Mouse (Mus musculus): Measurements from ENCODE around the gene Bcl11b. TPM values are rescaled to one million over a fixed set of nuclear protein-coding genes. Genes with fewer than 3 reads are reported as not detected.

Bcl11b gene
- total RNA-seq, 2 experiments from 2014 or later = not detected

DNA sequence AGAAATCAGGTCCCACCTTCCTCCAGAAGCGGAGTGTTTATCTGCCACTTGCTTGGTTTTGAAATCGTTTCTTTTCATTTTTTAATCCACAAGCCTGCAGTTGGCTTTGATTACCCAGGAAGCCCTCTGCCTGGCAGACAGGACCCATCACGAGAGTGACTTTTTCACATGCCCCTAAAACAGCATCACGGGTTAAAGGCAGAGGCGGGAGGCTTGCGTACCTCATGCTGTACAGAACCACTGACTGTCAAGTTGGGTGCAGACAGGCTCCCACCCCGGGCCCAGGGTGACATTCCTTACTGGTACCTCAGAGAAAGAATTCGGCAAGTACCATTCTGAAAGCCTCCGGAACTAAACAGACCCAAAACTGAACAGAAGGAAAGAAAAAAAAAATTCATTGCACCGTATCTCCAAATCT lies 27.9 kb downstream of the Bcl11b start:
- no peak for ATAC-seq (replicated peaks; ENCODE audit: low FRiP score, poor library complexity, severe bottlenecking)

DNA sequence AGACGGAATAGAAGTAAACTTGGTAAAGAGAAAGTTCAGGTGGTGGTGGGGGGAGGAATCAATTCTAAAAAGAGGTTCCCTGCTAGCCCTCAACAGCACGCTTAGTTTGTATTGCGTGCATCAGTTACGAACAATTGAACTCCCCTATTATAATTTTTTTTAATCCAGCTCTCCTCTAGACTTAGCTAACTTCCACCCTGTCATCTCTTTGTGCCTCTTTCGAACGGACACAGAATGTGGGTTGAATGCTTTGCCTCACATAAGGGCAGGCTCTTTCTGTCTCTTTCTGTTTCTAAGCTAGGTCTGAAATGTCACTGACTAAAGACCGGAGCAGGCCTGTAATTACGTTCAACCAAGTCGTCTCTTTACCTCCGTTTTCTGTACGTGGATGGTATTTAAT lies 28.9 kb downstream of the Bcl11b start:
- no peak for ATAC-seq (replicated peaks; ENCODE audit: low FRiP score, poor library complexity, severe bottlenecking)

DNA sequence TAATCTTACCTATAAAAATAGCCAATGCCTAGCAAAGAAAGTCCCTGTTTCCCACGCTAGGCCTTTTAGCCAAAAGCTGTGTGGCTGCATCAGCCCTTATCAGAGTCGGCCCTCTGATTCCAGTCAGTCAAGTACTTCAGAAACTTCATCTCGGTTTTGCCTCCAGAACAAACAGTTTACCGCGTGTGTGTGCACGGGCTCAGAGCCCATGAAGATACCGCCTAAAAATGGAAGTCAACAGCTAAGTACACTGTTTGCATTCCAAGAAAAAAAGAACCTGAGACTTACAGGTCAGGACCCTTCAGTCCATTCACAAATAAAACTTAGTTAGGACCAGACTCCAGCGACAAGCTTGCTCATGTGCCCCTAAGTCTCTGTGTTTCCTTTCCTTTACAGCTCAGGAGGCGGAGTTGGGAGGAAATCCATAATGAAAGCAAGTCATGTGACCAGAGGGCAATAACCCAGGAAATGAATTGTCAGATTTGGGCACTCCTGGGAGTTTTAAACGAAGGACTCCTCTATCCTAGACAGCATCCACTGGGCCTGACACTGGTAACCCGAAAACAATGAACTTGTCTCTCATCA lies 29.8 kb downstream of the Bcl11b start:
- no peak for ATAC-seq (replicated peaks; ENCODE audit: low FRiP score, poor library complexity, severe bottlenecking)

DNA sequence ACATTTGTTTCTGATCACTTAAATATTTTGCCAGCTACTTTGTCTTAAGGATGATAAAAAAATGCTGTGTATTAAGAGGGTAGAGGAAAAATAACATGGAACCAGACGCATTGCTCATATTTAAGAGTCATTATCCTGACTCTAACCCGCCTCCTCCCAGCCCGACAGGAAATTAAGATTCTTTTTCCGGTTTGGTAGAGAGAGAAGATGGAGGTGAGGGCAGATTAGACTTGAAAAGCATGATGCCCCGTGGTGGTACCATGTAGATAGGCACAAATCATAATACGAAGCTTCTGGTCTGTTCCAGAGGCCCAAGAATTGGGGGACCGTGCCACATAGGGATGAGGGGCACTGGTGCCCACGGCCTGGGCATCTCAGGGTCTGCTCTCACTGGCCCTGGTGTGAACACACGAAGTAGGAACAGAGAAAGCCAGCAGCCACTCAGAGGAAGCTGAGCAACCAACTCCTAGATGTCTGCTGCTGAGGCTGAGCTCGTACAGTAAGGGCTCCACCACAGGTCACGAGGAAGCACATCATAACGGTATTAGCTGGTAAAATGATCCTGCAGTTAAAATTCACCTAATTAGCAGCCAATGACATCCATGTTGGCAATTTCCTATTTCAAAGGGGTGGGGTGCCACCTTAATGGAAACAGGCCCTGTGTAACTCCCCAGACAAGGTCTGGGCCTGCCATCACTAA lies 32.2 kb downstream of the Bcl11b start:
- no peak for ATAC-seq (replicated peaks; ENCODE audit: low FRiP score, poor library complexity, severe bottlenecking)

DNA sequence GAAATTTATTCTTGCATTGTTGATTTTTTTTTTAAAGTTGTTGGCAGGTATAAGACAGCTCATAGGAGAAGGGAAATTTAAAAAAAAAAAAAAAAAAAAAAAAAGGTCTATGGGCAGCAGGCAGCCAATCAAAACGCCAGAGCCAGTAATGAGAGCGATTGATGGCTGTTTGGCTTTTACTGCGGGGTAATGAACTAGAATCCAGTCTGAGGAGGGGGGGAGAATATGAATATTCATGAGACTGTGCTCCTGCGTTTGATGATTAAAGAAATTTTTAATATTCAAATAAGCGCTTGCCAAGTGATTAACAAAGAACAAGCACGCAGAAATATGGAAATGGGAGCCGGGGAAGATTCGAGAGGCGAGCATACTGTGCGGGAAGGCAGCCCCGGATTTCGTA lies 32.8 kb downstream of the Bcl11b start:
- no peak for ATAC-seq (replicated peaks; ENCODE audit: low FRiP score, poor library complexity, severe bottlenecking)

DNA sequence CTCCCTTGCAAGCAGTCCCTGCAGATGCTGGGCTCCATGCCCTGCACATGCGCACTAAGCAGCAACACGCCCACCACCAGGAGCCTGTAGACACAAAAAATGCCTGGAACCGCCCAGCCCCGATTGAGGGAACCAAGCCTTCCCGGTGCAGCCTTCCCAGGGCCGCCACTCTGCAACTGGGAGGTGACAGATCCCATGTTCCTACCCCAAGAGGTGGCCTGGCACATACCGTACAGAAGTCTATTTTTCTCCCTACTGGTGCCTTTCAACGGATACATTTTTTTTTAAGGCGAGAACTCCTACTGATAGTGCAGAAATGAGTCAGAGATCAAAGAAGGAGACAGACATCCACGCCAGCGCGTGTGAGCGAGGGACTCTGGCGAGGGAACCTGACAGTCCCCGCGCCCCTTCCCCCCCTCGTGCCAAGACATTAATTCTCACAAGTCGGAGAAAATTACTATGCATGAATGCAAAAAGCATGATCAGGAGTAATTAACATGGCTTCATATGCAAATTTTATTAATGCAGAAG lies 33.5 kb downstream of the Bcl11b start:
- ATAC-seq (replicated peaks; ENCODE audit: low FRiP score, poor library complexity, severe bottlenecking) = no peak

DNA sequence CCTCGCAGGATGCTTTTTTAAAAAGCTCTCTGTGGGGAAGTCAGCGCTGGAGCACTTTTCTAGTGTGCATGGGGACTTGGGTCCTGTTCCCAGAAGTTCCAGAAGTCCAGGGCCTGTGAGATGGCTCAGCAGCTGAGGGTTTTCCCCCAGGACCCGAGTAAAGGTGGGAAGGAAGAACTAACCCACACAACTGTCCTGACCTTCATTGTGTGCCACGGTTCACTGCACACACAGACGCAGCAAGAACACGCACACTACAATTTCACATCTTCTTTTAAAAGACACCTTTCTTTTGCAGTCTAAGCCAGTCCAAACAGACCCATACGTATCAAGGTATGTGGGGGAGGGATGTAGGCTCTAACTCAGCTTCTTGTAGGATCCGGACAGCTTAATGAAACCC lies 34.3 kb downstream of the Bcl11b start:
- ATAC-seq (replicated peaks; ENCODE audit: low FRiP score, poor library complexity, severe bottlenecking) = no peak

DNA sequence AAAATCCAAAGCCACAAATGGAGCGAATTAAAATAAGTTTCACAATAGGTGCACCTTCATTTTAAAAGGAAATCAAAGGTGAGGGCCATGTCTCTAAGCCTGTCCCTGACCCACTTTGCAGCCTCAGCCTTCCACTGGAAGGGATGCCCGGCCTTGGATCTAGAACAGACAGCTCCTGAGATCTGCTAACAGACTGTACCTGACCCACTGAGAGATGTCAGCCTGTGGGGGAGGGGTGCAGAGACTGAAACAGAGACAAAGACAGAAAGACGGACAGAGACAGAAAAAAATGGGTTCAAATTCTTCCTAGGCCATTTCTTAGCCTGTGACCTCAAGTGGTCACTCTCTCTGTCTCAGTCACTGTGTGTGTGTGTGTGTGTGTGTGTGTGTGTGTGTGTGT lies 35.1 kb downstream of the Bcl11b start:
- ATAC-seq (replicated peaks; ENCODE audit: low FRiP score, poor library complexity, severe bottlenecking) = no peak

DNA sequence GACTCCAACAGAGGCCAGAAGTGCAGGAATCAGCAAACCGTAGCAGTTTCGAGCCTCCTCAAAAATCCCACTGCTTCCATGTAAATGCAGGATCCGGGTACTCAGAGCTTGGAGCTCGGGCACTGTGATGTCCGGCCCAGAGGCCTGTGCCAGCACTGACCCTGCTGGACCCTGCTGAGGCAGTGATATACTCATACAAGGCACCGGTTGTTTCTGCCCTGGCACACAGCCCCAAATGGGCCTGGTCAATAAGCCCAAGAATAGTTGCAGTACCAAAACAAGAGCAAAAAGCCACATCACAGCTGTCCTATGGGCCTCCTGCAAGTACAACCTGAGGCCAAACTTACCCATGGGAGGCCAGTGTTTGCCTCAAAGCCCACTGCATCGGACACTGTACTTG lies 36.4 kb downstream of the Bcl11b start:
- ATAC-seq (replicated peaks; ENCODE audit: low FRiP score, poor library complexity, severe bottlenecking) = no peak

DNA sequence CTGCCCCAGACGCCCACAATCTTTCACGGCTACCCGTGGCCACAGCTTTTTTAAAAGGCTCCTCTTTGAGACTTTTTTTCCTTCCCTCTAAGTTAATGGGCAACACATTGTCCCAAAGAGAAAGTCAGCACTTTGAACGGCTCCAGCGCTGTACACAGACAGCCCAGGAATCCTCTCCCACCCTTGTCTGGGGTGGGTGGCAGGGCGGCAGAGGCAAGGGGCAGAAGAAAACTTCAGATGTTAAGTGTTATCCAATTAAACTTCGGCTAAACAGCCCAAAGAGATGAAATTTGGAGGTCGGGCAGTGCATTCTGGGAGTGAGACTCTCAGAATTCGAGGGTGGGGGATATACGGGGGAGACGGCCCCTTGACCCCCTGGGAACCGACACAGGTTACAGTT lies 38.3 kb downstream of the Bcl11b start:
- ATAC-seq (replicated peaks; ENCODE audit: low FRiP score, poor library complexity, severe bottlenecking) = no peak

DNA sequence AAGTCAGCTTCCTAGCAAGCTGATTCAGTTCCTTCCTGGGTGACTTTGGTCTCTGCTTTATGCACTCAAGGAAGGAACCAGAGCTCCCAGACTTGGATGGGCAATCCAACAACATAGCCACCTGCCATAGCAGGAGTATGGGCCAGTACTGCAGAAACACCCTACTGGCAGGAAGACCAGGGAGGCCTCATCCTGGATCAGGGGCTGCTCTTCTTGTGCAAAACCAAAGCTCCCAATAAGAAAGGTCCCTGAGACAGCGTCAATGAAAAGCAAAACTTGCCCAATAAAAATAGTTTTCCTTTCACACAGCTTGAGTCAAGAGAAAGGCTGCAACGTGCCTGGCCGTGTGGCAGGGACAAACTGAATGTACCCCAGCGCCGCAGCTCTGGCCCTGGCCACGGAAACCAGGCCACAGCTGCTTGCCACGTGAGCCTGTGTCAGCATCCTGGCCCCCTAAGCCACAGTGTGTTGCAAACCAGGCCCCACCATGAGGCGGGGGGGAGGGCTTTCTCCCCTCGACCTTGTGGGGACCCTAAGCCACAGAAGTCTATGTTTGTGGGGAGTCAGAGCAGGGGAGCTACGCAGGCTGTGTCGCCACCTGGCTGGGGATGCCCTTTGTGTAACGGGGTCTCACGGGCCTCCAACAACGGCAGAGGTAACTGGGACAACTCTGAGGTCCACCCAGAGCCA lies 38.9 kb downstream of the Bcl11b start:
- no peak for ATAC-seq (replicated peaks; ENCODE audit: low FRiP score, poor library complexity, severe bottlenecking)

DNA sequence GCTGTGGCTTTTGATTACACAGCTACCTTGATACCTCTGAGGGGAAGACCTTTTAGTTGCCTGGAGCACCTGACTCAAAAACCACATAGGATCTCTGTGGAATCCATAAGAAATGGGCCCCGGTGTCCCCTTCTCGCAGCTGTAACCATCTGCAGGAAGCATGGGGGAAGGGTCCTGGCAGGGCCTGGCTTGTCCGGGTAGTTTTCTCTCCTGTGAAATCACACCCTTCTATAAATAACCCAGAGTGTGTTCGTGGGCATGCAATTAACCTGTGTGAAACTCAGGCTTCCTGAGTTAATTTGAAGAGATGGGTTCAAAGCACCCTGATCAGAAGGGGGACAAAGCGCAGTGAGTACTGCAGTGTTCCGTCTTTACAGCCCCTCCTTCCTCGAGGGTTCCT lies 40.5 kb downstream of the Bcl11b start:
- ATAC-seq (replicated peaks; ENCODE audit: low FRiP score, poor library complexity, severe bottlenecking) = no peak

DNA sequence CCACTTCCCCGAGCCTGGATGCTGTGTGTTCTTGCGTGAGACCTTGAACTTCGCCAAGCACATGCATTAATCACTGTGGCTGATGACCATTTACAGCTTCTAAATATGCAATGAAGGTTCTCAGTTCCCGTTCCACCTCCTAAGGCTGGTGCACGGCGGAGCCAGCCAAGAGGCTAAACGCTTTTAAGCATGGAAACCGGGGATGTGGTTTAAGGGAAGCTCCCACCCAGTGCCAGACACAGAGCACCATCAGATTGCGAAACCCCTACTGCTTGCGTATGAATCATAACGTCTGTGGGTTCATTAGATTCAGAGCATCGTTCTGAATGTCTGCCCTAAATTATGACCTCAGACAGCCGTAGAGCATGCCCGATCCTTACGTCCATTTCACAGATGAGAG lies 41.6 kb downstream of the Bcl11b start:
- ATAC-seq (replicated peaks; ENCODE audit: low FRiP score, poor library complexity, severe bottlenecking) = no peak

DNA sequence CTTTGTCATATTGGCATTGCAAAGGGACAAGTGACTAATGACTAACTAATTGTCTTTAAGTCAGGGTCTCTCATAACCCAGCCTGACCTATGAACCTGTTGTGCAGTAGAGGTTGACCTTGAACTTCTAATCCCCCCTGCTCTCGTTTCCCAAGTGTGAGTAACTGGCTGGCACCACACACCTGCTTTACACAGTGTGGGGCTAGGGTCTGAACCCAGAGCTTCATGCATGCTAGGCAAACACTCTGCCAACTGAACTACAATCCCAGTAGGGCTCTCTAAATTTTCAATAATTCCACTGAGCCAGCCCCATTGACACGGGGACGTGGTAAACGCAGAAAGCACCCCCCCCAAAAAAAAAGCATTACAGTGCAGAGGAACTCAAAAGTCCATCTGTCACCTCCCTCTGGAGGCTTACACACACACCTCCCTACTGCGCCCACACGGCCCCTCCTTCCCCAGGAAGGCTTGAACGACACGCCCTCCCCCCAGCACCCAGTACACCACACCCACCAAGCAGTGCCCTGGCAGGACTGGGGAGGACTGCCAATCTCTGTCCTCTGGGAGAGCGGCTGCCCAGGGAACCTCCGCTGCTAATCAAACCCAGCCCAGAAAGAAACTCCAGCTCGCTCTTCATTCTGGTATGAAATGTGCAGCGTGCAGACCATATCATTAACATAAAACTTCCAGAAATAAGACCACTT lies 42.5 kb downstream of the Bcl11b start:
- ATAC-seq (replicated peaks; ENCODE audit: low FRiP score, poor library complexity, severe bottlenecking) = no peak

DNA sequence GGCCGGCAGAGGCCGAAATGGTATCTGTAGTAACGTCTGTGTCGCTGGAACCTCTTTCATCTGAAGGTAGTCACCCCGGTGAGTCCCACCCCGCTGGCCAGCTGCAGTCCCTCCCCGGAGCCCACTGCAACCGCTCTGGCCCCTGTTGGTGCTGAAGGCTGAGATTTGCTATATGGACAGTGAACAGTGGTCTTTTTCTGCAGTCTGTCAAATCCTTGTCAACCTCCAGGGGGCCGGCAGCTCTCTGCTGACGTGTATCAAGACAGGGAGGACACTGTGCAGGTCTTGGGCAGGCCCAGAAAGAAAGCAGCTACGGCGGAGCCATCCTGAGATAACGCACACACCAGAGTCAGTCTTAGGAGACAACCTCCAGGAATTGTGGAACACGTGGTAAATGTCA lies 43.0 kb downstream of the Bcl11b start:
- ATAC-seq (replicated peaks; ENCODE audit: low FRiP score, poor library complexity, severe bottlenecking) = no peak

DNA sequence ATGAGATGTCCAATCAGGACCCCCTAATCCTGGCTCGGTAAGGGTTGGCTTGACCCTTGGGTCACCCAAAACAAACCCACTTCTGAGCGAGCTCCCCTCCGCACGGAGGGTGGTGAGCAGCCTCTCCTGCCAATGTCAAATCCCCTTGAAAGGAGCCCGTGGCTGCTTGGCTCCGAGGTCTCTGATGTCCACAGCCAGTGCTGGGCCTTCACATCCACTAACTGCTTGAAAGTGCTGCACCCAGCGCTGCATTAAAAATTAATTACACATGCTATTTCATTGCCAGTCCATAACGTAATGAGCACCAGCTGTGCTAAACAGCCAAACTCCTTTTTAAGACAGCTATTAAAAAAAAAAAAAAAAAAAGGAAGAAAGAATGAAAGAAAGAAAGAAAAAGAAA lies 43.5 kb downstream of the Bcl11b start:
- ATAC-seq (replicated peaks; ENCODE audit: low FRiP score, poor library complexity, severe bottlenecking) = no peak

DNA sequence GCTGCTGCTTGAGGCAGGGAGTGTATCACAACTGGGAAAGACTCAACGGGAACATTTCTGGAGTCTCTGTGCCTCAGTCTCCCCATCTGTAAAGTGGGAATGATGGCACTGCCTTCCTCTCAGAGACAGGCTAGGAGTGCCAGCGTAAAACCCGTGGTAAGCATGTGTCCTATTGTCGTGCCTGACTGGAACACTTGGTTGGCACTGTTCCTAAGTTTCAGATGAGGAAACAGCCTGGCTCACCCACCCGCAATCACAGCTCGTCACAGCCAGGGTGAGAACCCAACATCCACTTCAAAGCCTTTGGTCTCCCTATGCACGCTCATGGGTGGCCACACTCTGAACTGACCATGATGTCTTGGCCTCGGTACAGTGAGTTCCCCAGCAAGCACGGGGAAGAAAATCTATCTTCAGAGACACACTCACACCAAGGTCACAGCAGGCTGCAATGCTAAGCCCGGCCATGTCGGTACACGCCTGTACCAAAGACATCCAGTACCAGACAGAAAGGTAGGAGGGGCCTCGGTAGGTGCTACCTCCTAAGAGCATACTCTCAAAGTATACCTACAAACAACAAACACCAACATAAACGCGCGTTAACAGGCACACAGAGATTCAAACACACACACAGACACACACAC lies 50.2 kb downstream of the Bcl11b start:
- ATAC-seq (replicated peaks; ENCODE audit: low FRiP score, poor library complexity, severe bottlenecking) = no peak

DNA sequence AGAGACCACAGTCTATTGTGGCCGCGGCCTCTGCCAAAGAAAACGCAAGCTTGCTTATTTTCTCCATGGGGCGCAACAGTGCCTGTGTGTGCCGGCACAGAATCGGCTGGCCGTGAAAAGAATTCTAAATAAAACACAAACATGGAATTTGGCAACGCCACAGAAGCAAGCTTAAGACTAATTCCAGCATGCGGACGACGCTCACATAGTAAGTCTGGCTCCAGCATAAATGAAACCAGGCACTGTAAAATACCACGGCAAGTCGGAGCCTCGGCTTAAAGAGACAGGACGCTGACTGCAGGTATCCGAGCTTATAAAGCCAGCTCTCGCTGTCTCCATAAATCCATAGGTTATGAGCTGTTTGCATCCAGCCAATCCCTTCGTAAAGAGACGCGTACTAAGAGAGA lies 51.1 kb downstream of the Bcl11b start:
- no peak for ATAC-seq (replicated peaks; ENCODE audit: low FRiP score, poor library complexity, severe bottlenecking)

DNA sequence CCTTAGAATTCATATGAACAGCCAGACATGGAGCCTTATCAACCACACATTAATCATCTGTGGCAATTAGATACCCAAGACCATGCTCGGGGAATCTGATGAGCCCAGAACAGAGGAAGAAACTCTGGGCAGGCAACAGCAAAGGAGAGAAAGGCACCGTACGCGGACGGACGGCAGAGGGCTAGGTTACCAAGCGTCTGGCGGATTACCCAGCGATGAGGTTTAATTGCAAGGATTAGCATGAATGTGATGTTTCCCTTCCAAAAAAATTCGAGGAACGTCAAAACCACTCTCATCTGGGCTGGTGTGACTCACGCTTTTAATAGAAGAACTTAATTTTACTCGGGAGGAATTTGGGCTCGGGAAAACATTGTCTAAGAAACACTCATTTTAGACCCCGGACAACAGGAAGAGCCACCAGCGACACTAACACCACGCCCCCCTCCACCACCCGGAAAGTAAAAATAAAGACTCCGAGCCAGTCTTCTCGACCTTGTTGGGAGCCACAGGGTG lies 52.7 kb downstream of the Bcl11b start:
- ATAC-seq (replicated peaks; ENCODE audit: low FRiP score, poor library complexity, severe bottlenecking) = no peak

DNA sequence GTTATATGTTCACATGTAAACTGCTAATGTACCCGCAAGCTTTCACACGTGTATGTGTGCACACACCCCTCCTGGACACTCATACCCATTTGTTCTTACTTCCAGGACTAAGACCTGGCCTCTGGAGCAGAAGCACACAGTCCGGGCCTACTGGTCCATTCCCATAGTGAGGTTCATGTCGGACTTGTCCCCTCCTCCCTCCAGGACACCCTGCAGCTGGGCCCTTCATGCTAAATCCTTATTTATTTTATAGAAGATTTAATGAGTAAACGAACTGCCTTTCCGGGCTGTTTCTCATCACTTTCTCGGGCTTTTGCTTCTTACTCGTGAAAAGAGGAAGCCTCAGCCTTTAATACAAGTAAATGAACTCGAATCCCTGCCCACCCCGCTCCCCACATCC lies 54.0 kb downstream of the Bcl11b start:
- no peak for ATAC-seq (replicated peaks; ENCODE audit: low FRiP score, poor library complexity, severe bottlenecking)
